Mouse (Mus musculus) stomach, embryonic 15.5 days (tissue): ENCODE measurements at regions not wholly inside any gene's neighbourhood (a gene's known extent, or its start where the extent isn't known, plus 50 kb on each side); places are given as distances from the start of the nearest gene placed in this dataset.

Experiments
- ATAC-seq: fragments of 200-750 bp; cut with Nextera tagmentation; 2 replicates; pipeline ENCODE4 v1.8.0; 2017; ENCODE audit warnings: low read depth, moderate number of reproducible peaks, moderate TSS enrichment; ENCODE audit not compliant: insufficient read depth, low FRiP score
- H3K27ac ChIP-seq: fragments of 300-500 bp; sonication (generic); 2 replicates; pipeline ENCODE4 v1.5.1; 2015; ENCODE audit warnings: mild to moderate bottlenecking, inconsistent platforms
- H3K27me3 ChIP-seq: fragments of 300-500 bp; sonication (generic); replicated peaks from 2 replicates; pipeline ENCODE4 v1.6.1; 2015; ENCODE audit warnings: inconsistent platforms
- H3K36me3 ChIP-seq: fragments of 300-500 bp; sonication (generic); 2 replicates; pipeline ENCODE4 v1.6.1; 2015; ENCODE audit warnings: inconsistent platforms
- H3K4me1 ChIP-seq: fragments of 300-500 bp; sonication (generic); 2 replicates; pipeline ENCODE4 v1.6.1; 2015; ENCODE audit warnings: inconsistent platforms
- H3K4me2 ChIP-seq: fragments of 300-500 bp; sonication (generic); 2 replicates; pipeline ENCODE4 v1.6.1; 2015; ENCODE audit warnings: mild to moderate bottlenecking, inconsistent platforms
- H3K4me3 ChIP-seq: fragments of 300-500 bp; sonication (generic); replicated peaks from 2 replicates; pipeline ENCODE4 v1.5.1; 2015; ENCODE audit warnings: inconsistent platforms
- H3K9ac ChIP-seq: fragments of 300-500 bp; sonication (generic); 2 replicates; pipeline ENCODE4 v1.6.1; 2015; ENCODE audit warnings: inconsistent platforms
- H3K9me3 ChIP-seq: fragments of 300-500 bp; sonication (generic); 2 replicates; pipeline ENCODE4 v1.6.1; 2016; ENCODE audit warnings: inconsistent platforms
- WGBS: fragments of 180-500 bp; shearing (Covaris S2); methylation state at CpG from one replicate; pipeline ENCODE4 v1.1.7; 2015; 5-methylcytosine and 5-hydroxymethylcytosine counted together

- WGBS, result 85% methylated on average over 8 of the region's 8 CpGs
- no peak overlapping the region for H3K4me3 ChIP-seq
- no peak overlapping the region for H3K4me2 ChIP-seq
- no peaks in the 10 kb centered on the region for H3K9me3 ChIP-seq
- ATAC-seq, result no peak
- no peaks in the 10 kb centered on the region for H3K4me1 ChIP-seq
- H3K27me3 ChIP-seq, result no peaks in the 10 kb centered on the region
- no peak overlapping the region for H3K27ac ChIP-seq
- no peak overlapping the region for H3K9ac ChIP-seq
- no peaks in the 10 kb centered on the region for H3K36me3 ChIP-seq
These were observed 116.0 kb upstream of the Thumpd2 start for GRCm38 (mm10) chr17:81180813-81181424.

GRCm38 (mm10) chr17:81176306-81176705 lies 111.4 kb upstream of the Thumpd2 start:
- no peak overlapping the region for H3K4me3 ChIP-seq
- H3K9ac ChIP-seq, result no peak overlapping the region
- no peak overlapping the region for H3K27ac ChIP-seq
- H3K4me1 ChIP-seq, result no peaks in the 10 kb centered on the region
- ATAC-seq, result no peak
- H3K27me3 ChIP-seq, result no peaks in the 10 kb centered on the region
- WGBS, result 77% methylated on average over 3 of the region's 3 CpGs
- no peaks in the 10 kb centered on the region for H3K36me3 ChIP-seq
- no peaks in the 10 kb centered on the region for H3K9me3 ChIP-seq
- H3K4me2 ChIP-seq, result no peak overlapping the region

- Histone ChIP-seq H3K4me3 (no peak overlapping the region), H3K4me1 (no peaks in the 10 kb centered on the region), H3K27ac (no peak overlapping the region), H3K27me3 (no peaks in the 10 kb centered on the region), H3K4me2 (no peak overlapping the region), H3K9me3 (no peaks in the 10 kb centered on the region), H3K36me3 (no peaks in the 10 kb centered on the region), H3K9ac (no peak overlapping the region)
- no peak; the same call in 1 of the 2 replicates for ATAC-seq
- WGBS, result 17% methylated on average over 4 of the region's 4 CpGs
These were observed 111.0 kb upstream of the Thumpd2 start for GRCm38 (mm10) chr17:81175877-81176276.

- H3K4me2 ChIP-seq, result no peak overlapping the region
- no peaks in the 10 kb centered on the region for H3K27me3 ChIP-seq
- H3K36me3 ChIP-seq, result no peaks in the 10 kb centered on the region
- WGBS, result 44% methylated on average over 3 of the region's 3 CpGs
- no peak overlapping the region for H3K9ac ChIP-seq
- H3K9me3 ChIP-seq, result no peaks in the 10 kb centered on the region
- H3K4me1 ChIP-seq, result no peaks in the 10 kb centered on the region
- no peak overlapping the region for H3K4me3 ChIP-seq
- ATAC-seq, result no peak
- H3K27ac ChIP-seq, result no peak overlapping the region
These were observed 108.1 kb upstream of the Thumpd2 start for GRCm38 (mm10) chr17:81172943-81173342.

- no peak overlapping the region for H3K27ac ChIP-seq
- 63% methylated on average over 5 of the region's 5 CpGs for WGBS
- H3K9ac ChIP-seq, result no peak overlapping the region
- ATAC-seq, result no peak
- H3K36me3 ChIP-seq, result no peaks in the 10 kb centered on the region
- H3K9me3 ChIP-seq, result no peaks in the 10 kb centered on the region
- H3K4me3 ChIP-seq, result no peak overlapping the region
- H3K4me1 ChIP-seq, result no peaks in the 10 kb centered on the region
- H3K27me3 ChIP-seq, result no peaks in the 10 kb centered on the region
- no peak overlapping the region for H3K4me2 ChIP-seq
These were observed 104.2 kb upstream of the Thumpd2 start for GRCm38 (mm10) chr17:81169118-81169517.

- no peak overlapping the region for H3K4me2 ChIP-seq
- no peaks in the 10 kb centered on the region for H3K36me3 ChIP-seq
- H3K9me3 ChIP-seq, result no peaks in the 10 kb centered on the region
- no peak overlapping the region for H3K27ac ChIP-seq
- H3K4me1 ChIP-seq, result no peaks in the 10 kb centered on the region
- ATAC-seq, result no peak
- 78% methylated on average over 4 of the region's 4 CpGs for WGBS
- H3K27me3 ChIP-seq, result no peaks in the 10 kb centered on the region
- H3K9ac ChIP-seq, result no peak overlapping the region
- H3K4me3 ChIP-seq, result no peak overlapping the region
These were observed 85.8 kb upstream of the Thumpd2 start for GRCm38 (mm10) chr17:81150730-81151129.

- H3K27me3 ChIP-seq, result no peaks in the 10 kb centered on the region
- ATAC-seq, result no peak
- no peak overlapping the region for H3K4me2 ChIP-seq
- H3K36me3 ChIP-seq, result no peaks in the 10 kb centered on the region
- H3K9me3 ChIP-seq, result no peaks in the 10 kb centered on the region
- WGBS, result 81% methylated on average over 6 of the region's 6 CpGs
- no peak overlapping the region for H3K27ac ChIP-seq
- H3K4me3 ChIP-seq, result no peak overlapping the region
- no peaks in the 10 kb centered on the region for H3K4me1 ChIP-seq
- no peak overlapping the region for H3K9ac ChIP-seq
These were observed 69.8 kb upstream of the Thumpd2 start for GRCm38 (mm10) chr17:81134702-81135101.

GRCm38 (mm10) chr17:81133227-81133626 lies 68.3 kb upstream of the Thumpd2 start:
- Histone ChIP-seq H3K9me3 (no peaks in the 10 kb centered on the region), H3K36me3 (no peaks in the 10 kb centered on the region), H3K4me3 (no peak overlapping the region), H3K9ac (no peak overlapping the region), H3K4me1 (no peaks in the 10 kb centered on the region), H3K27me3 (no peaks in the 10 kb centered on the region), H3K4me2 (no peak overlapping the region), H3K27ac (no peak overlapping the region)
- ATAC-seq, result no peak
- WGBS, result 63% methylated on average over 4 of the region's 4 CpGs
